Mouse (Mus musculus) yolk sac, embryonic 10.5 days (tissue): ENCODE results near the gene Usp50.

Experiments
- DNase-seq: peaks from one replicate; pipeline ENCODE4 v3.0.0-alpha.2; 2017; ENCODE audit warnings: low spot score

Usp50 gene

DNA sequence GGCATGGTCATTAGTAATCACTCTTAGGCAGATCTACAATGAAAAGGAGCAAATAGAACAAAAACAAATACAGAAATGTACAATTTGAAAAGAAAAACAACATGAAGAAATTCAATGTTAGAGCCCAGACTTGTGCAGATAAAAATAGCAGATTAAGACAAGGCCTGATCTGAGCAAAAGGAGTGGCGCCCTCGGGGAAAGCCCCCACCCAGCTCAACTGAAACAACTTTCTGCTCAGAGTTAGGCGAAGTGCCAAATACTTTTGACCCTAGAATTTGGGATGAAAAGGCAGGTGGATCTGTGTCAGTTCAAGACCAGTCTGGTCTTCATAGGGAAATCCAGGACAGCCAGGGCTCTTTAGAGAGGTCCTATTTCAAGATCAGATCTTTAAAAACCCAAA, 117.3 kb downstream of the Usp50 start:
- no peak for DNase-seq

DNA sequence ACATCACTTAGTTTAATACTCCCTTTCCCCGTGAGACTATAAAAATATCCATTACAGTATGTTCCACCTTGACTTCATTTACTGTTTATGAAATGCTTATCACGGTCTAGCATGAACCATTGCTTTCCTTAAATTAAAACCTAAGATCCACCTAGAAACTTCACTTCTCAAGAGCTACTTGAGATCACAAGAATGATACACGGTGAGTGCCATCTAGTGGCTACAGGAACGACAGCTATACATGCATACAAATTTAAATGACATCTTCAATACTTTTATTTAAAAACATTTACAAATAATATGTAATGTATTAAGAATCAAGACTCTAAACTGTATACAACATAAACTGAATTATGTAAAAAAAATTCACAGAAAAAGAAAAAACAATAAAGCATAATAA, 119.8 kb downstream of the Usp50 start:
- no peak for DNase-seq
